Mouse (Mus musculus) B cell, adult 67 days (primary cell): Measurements from ENCODE around the gene Ly6c1. TPM values are rescaled to one million over a fixed set of nuclear protein-coding genes. Genes with fewer than 3 reads are reported as not detected.

Experiments used
- total RNA-seq, 2 experiments: library from RNA; stranded (reverse); gene quantifications; 4 replicates each; pipeline ENCODE4 v1.2.4; 2023

Ly6c1 gene
- total RNA-seq = not detected

GRCm38 (mm10) chr15:75048642-75049261 is at the start of gene Ly6c1:
Gene Ly6c1 (minus strand): TSS chr15:75048830.

Other genes with a start within 250 kb of the Ly6c1 start
- not detected for gene Gml2, start 229.8 kb downstream of the Ly6c1 start, total RNA-seq
- gene 2010109I03Rik, start 151.8 kb downstream of the Ly6c1 start, total RNA-seq = 1 to 10 TPM; 1.5 to 2.6 TPM
- gene Ly6i, start 65.4 kb downstream of the Ly6c1 start, total RNA-seq = not detected
- 100 to 1,000 TPM; 107 to 166 TPM for gene Ly6a, start 50.8 kb downstream of the Ly6c1 start, total RNA-seq
- 1 to 10 TPM; 1.5 to 6.2 TPM for gene Ly6c2, start 63.1 kb upstream of the Ly6c1 start, total RNA-seq
- gene Ly6g, start 106.4 kb upstream of the Ly6c1 start, total RNA-seq = not detected
- not detected for gene BC025446, start 167.5 kb upstream of the Ly6c1 start, total RNA-seq
- gene Ly6f, start 219.6 kb upstream of the Ly6c1 start, total RNA-seq = not detected